Mouse (Mus musculus) thymus, adult 2 months (tissue): ENCODE data around the gene Khk.

Experiments
- CTCF ChIP-seq: fragments of 200-500 bp; IDR thresholded peaks from 2 replicates; pipeline ENCODE4 v1.5.1; 2012; ENCODE audit warnings: mild to moderate bottlenecking, control low read depth, low read length, moderate library complexity, borderline replicate concordance; ENCODE audit not compliant: control insufficient read depth, poor library complexity, insufficient read depth; ENCODE audit errors: extremely low read depth
- POLR2A ChIP-seq: fragments of 200-500 bp; IDR thresholded peaks from 2 replicates; pipeline ENCODE4 v1.6.1; 2012; ENCODE audit warnings: mild to moderate bottlenecking, low read length, control low read depth, moderate library complexity; ENCODE audit not compliant: control insufficient read depth, poor library complexity, insufficient read depth; ENCODE audit errors: extremely low read depth

- no peak for TF ChIP-seq CTCF
- TF ChIP-seq POLR2A, result no peak
Observed at GRCm38 (mm10) chr5:30926073-30926472, 4.8 kb downstream of the Khk start.
